Mouse (Mus musculus) midbrain, embryonic 10.5 days (tissue): ENCODE results near the gene Tsc1. TPM values are rescaled to one million over a fixed set of nuclear protein-coding genes. Genes with fewer than 3 reads are reported as not detected.

Experiments
- DNase-seq: peaks from one replicate; pipeline ENCODE4 v3.0.0-alpha.2; 2017; ENCODE audit warnings: low spot score
- H3K27ac ChIP-seq: fragments of 300-500 bp; sonication (generic); replicated peaks from 2 replicates; pipeline ENCODE4 v1.5.1; 2016; ENCODE audit warnings: mild to moderate bottlenecking
- H3K27me3 ChIP-seq: fragments of 300-500 bp; sonication (generic); 2 replicates; pipeline ENCODE4 v1.6.1; 2016; ENCODE audit warnings: low read depth, mild to moderate bottlenecking; ENCODE audit not compliant: poor library complexity, severe bottlenecking
- H3K36me3 ChIP-seq: fragments of 300-500 bp; sonication (generic); 2 replicates; pipeline ENCODE4 v1.6.1; 2016; ENCODE audit warnings: mild to moderate bottlenecking, moderate library complexity
- H3K4me1 ChIP-seq: fragments of 300-500 bp; sonication (generic); 2 replicates; pipeline ENCODE4 v1.6.1; 2016
- H3K4me3 ChIP-seq: fragments of 300-500 bp; sonication (generic); 2 replicates; pipeline ENCODE4 v1.5.1; 2016; ENCODE audit warnings: mild to moderate bottlenecking, moderate library complexity
- H3K9me3 ChIP-seq: fragments of 300-500 bp; sonication (generic); replicated peaks from 2 replicates; pipeline ENCODE4 v1.6.1; 2016; ENCODE audit warnings: mild to moderate bottlenecking
- WGBS: fragments of 180-500 bp; shearing (Covaris S2); methylation state at CpG from one replicate; pipeline ENCODE4 v1.1.7; 2016; 5-methylcytosine and 5-hydroxymethylcytosine counted together
- polyA plus RNA-seq: library from polyadenylated mRNA; unstranded; fragments of >200 nt; fragmentation: Nextera tagmentation; extraction: Ambion mirVana; gene quantifications from 2 replicates; pipeline ENCODE4 v1.2.1, GENCODE M21; 2016

The Tsc1 gene
- polyA plus RNA-seq, 1 experiment from 2014 or later: 21.7 TPM

DNA sequence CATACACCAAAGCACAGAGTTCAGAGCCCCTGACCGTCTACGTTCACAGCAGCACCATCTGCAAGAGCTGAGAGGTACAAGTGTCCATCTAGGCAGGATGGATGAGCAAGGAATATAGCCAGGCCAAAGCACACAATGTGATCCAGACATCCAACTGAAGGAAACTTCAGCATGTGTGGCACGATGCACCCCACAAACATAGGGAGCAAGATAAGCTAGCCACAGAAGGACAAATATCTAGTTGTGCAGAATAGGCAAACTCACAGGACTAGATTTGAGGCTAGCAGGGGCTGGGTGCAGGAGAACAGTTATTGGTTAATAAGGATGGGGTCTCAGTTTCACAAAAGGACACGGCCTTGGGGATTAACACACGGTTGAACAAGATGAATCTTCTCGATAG lies 21.7 kb upstream of the Tsc1 start:
- no peak overlapping the region for H3K4me3 ChIP-seq
- H3K9me3 ChIP-seq: no peaks in the 10 kb centered on the region
- no peak overlapping the region for H3K27ac ChIP-seq
- H3K27me3 ChIP-seq: peaks cover 41% of the 10 kb centered on the region
- 89% methylated on average over 6 of the region's 6 CpGs for WGBS
- no peak for DNase-seq
- no peaks in the 10 kb centered on the region for H3K36me3 ChIP-seq
- H3K4me1 ChIP-seq: peaks cover 7% of the 10 kb centered on the region

DNA sequence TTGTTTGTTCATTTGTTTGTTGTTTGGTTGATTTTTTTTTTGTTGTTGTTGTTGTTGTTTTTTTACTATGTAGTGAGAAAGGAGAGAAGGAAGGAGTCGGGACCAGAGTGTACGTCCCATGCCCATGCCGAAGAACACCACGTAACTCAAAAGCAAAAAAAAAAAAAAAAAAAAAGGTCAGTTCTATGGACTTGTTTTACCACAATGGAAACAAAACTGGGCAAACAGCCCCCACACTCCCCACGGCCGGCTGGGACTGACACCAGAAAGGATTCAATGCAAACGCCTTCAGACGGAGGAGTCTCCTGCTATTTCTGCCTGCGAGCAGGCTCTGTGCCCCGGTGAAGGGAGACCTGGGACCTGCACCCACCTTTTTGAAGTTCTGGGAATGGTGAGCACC lies 20.5 kb upstream of the Tsc1 start:
- H3K4me3 ChIP-seq: peak overlapping the region; percentile 33; the same call in 1 of the 2 replicates

DNA sequence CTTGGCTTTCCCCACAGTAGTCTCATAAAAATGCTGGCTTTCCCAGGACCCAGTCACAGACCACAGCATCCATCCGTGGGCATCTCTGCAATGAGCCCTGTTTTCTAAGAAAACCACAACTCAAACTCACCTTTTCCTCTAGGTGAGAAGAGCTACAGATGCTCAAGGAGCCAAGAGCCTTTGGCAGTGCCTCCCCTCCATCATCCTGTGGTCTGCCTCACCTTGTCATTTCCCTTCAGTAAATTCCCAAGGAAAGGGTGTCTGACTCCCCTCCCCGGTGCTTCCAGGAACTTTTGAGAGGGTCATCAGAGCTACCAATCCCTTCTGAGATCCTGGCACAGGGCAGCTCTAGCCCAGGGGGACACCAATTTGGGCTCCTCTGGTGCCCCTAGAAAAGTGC lies 19.9 kb upstream of the Tsc1 start:
- Histone ChIP-seq H3K9me3 (no peaks in the 10 kb centered on the region), H3K27ac (no peak overlapping the region), H3K4me1 (peaks cover 7% of the 10 kb centered on the region), H3K36me3 (no peaks in the 10 kb centered on the region), H3K27me3 (peaks cover 41% of the 10 kb centered on the region), H3K4me3 (peak overlapping the region; percentile 33; the same call in 1 of the 2 replicates)
- WGBS: 19% methylated on average over 2 of the region's 2 CpGs
- no peak for DNase-seq

More for the DNA sequence above, 20.5 kb upstream of the Tsc1 start:
- H3K36me3 ChIP-seq: no peaks in the 10 kb centered on the region
- no peak overlapping the region for H3K27ac ChIP-seq
- 69% methylated on average over 10 of the region's 10 CpGs for WGBS
- H3K27me3 ChIP-seq: peaks cover 41% of the 10 kb centered on the region
- H3K4me1 ChIP-seq: peaks cover 7% of the 10 kb centered on the region
- no peaks in the 10 kb centered on the region for H3K9me3 ChIP-seq
- DNase-seq: no peak

DNA sequence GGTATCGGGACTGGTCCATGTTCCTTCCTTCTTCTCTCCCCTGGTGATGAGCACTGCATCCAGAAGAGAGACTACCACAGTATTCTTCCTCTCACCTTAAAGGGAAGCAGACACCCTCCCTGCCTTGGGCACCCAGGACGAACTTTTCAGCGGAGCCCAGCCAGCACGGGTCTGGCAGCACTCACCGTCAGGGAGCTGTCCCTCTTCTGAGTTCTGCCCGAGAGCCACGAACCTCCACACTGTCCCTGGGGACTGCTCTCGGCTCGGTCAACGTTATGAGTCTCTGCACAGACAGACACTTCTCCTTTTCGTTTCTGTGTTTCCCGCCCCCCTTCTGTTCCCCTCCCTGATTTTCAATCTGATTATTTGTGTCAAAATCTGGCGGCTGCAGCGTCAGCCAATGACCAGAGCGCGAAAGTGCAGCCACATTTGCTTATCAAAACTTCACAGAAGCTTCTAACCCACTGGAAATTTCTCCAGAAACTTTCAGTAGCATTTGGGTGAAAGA lies 19.3 kb upstream of the Tsc1 start, which contains the start of gene Gfi1b:
Gene Gfi1b, minus strand, starts transcription at position 319 of the 508 bp plus-strand sequence.
- H3K9me3 ChIP-seq: no peaks in the 10 kb centered on the region
- WGBS: 7% methylated on average over 16 of the region's 16 CpGs
- no peak for DNase-seq
- no peaks in the 10 kb centered on the region for H3K36me3 ChIP-seq
- peak within 1 kb of the TSS; percentile 33; the same call in 1 of the 2 replicates for H3K4me3 ChIP-seq
- peaks cover 41% of the 10 kb centered on the region for H3K27me3 ChIP-seq
- H3K27ac ChIP-seq: no peak within 1 kb of the TSS
- H3K4me1 ChIP-seq: peaks cover 4% of the 10 kb centered on the region

DNA sequence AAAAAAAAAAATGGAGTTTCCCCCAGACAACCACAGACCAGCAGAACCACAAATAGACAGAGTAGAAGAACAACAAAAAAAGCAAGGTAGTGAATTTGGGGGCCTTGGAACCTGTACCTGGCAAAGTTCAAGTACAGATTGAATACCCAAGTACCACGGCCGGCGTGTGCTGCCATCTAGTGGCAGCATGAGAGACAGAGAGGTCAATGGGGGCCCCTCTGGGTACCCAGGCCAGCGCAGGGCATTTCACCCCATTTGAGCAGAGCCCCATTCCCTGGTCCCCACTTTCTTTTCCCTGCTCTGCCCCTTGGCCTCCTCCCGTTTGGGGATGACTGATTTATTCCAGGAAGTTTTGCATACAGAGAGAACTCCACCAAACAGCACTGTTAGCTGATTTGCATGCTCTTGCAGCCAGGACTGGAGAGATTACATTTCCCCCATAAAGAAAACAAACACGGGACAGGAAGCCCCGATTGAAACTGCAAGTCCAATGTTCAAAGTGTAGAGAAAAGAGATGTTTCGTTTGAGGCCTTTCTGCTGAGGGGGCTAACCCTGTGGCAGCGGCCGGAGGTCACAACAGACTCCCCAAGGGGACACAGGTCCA lies 18.4 kb upstream of the Tsc1 start:
- Histone ChIP-seq H3K9me3 (no peaks in the 10 kb centered on the region), H3K27ac (no peak overlapping the region), H3K4me3 (no peak overlapping the region), H3K36me3 (no peaks in the 10 kb centered on the region), H3K4me1 (peaks cover 4% of the 10 kb centered on the region), H3K27me3 (peaks cover 36% of the 10 kb centered on the region)
- WGBS: 23% methylated on average over 10 of the region's 10 CpGs
- DNase-seq: peak; percentile 43

DNA sequence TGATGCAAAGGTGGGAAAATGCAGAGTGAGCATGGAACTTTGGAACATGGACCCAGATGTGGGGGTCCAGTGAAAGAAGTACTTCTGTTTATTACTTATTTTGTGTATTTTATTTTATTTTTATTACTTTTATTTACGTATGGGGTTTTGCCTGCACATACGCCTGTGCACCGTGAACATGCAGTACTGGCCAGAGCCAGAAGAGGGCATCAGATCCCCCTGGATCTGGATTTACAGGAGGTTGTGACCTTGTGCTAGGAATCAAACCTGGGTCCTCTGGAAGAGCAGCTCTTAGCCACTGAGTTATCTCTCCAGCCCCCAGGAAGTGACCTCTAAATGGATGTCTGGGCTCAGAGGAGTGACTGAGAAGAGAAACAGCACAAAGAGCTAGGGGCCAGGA lies 16.2 kb upstream of the Tsc1 start:
- WGBS: 84% methylated on average over 3 of the region's 3 CpGs
- Histone ChIP-seq H3K9me3 (no peaks in the 10 kb centered on the region), H3K4me1 (peaks cover 4% of the 10 kb centered on the region), H3K4me3 (no peak overlapping the region), H3K36me3 (no peaks in the 10 kb centered on the region), H3K27ac (no peak overlapping the region), H3K27me3 (peaks cover 32% of the 10 kb centered on the region)
- no peak for DNase-seq

DNA sequence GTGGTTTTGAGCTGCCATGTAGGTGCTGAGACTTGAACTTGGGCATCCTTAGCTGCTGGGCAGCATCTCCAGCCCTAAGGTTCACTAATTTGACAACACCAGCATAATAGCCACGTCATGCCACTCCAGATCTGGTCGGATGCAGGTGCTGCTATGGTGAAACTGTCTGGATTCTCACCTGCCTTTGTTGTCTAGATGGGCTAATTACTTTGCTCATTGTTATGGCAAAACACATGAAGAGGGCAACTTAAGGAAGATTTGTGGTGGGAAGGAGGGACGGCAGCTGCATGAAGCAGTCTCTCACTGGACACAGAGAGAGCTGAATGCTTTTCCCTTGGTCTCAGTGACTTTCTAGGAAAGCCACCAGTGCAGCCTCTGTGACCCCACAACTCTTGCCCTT lies 15.0 kb upstream of the Tsc1 start:
- H3K36me3 ChIP-seq: no peaks in the 10 kb centered on the region
- WGBS: 81% methylated on average over 3 of the region's 3 CpGs
- H3K9me3 ChIP-seq: no peaks in the 10 kb centered on the region
- H3K27me3 ChIP-seq: peaks cover 22% of the 10 kb centered on the region
- H3K27ac ChIP-seq: no peak overlapping the region
- H3K4me1 ChIP-seq: peaks cover 4% of the 10 kb centered on the region
- no peak for DNase-seq
- H3K4me3 ChIP-seq: no peak overlapping the region

DNA sequence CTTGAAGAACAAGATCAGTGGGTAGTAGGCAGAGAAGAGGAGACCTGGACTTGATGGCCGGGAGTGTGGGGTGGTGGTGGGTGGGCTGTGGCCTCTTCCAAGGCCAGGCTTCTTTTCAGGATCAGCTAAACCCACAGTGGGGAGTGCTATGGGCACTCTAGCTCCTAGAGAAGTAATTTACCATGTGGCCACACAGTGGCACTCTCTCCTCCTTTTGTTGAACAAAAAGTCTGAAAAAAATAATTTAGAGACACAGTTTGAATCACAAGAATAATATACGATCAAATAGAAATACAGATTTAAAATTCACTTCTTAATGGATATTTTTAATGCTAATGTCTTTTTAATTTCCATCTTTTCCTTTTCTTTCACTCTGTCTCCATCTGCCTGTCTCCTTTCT lies 13.0 kb upstream of the Tsc1 start:
- Histone ChIP-seq H3K4me1 (no peaks in the 10 kb centered on the region), H3K36me3 (no peaks in the 10 kb centered on the region), H3K9me3 (no peaks in the 10 kb centered on the region), H3K4me3 (no peak overlapping the region), H3K27me3 (peaks cover 2% of the 10 kb centered on the region; the same call in 1 of the 2 replicates), H3K27ac (no peak overlapping the region)
- 73% methylated on average over 2 of the region's 2 CpGs for WGBS
- no peak for DNase-seq

DNA sequence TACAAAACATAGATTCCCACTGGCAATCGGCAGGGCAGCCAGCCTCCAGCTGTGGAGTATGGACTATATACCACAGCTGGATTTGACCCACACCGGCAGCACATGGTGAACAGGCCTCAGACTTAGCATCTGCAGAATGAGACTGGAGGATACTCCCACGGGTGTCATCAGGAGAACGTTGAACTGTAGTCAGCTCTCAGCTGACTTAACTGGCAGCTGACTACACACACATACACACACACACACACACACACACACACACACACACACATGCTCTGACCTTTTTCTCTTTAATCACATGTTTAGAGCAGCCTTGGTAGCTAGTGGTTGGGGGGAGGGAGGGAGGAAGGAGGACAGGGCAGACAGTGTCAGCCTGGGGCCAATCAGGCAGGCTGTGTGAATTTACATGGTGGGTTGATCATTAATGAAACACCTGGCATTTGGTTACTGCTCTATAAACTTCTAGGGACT lies 11.1 kb upstream of the Tsc1 start:
- Histone ChIP-seq H3K4me3 (no peak overlapping the region), H3K4me1 (no peaks in the 10 kb centered on the region), H3K27ac (no peak overlapping the region), H3K27me3 (no peaks in the 10 kb centered on the region), H3K9me3 (no peaks in the 10 kb centered on the region), H3K36me3 (no peaks in the 10 kb centered on the region)
- 66% methylated on average over 4 of the region's 4 CpGs for WGBS
- DNase-seq: no peak

DNA sequence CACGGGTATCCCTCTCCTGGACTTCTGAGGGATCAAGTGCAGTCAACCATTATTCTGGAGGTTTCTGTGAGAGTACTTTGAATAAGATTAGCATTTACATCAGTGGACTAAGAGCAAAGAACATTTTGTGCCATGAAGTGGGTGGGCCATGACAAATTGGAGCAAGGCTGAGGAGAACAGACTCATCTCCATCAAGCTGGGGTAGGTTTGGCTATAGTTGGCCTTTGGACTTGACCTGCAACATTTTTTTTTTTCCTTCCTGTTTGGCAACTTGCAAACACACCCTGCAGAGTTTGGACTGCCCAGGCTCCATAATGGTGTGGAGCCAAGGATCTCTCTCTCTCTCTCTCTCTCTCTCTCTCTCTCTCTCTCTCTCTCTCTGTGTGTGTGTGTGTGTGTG lies 8.4 kb upstream of the Tsc1 start:
- DNase-seq: no peak
- H3K9me3 ChIP-seq: no peaks in the 10 kb centered on the region
- H3K36me3 ChIP-seq: no peaks in the 10 kb centered on the region
- H3K27me3 ChIP-seq: no peaks in the 10 kb centered on the region
- H3K4me1 ChIP-seq: 0 out of 2 replicates have a peak, but pooled peaks cover 7% of the 10 kb centered on the region
- no peak overlapping the region for H3K27ac ChIP-seq
- no peak overlapping the region for H3K4me3 ChIP-seq
- WGBS: 44% methylated on average over 1 of the region's 1 CpGs

DNA sequence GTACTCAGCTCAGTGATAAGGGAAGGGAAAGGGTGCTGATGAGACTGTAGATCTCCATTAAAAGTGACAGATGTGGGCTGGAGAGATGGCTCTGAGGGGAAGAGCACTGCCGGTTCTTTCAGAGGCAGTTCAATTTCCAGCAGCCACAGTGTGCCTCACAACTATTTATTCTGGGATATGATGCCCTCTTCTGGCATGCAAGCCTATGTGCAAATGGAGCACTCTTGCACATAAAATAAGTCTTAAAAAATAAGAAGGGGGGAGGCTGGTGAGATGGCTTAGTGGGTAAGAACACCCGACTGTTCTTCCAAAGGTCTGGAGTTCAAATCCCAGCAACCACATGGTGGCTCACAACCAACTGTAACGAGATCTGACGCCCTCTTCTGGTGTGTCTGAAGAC lies 7.9 kb upstream of the Tsc1 start:
- no peak overlapping the region for H3K27ac ChIP-seq
- 57% methylated on average over 4 of the region's 4 CpGs for WGBS
- no peak overlapping the region for H3K4me3 ChIP-seq
- H3K4me1 ChIP-seq: 0 out of 2 replicates have a peak, but pooled peaks cover 10% of the 10 kb centered on the region
- DNase-seq: no peak
- no peaks in the 10 kb centered on the region for H3K27me3 ChIP-seq
- no peaks in the 10 kb centered on the region for H3K9me3 ChIP-seq
- no peaks in the 10 kb centered on the region for H3K36me3 ChIP-seq

DNA sequence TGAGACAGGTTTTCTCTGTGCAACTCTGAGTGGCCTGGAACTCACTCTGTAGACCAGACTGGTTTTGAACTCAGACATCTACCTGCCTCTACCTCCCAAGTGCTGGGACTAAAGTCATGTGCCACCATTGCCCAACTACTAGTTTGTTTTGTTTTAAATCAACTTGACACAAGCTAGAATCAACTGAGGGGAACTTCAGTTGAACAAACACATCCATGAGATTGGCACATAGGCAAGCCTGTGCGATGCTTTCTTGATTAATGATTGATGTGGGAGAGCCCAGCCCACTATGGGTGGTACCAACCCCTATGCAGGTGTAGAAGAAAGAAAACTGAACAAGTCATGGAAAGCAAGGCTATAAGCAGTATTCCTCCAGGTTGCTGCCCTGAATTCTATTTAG lies 5.8 kb upstream of the Tsc1 start:
- Histone ChIP-seq H3K36me3 (no peaks in the 10 kb centered on the region), H3K4me1 (peaks cover 22% of the 10 kb centered on the region), H3K9me3 (no peaks in the 10 kb centered on the region), H3K27ac (no peak overlapping the region), H3K27me3 (no peaks in the 10 kb centered on the region), H3K4me3 (no peak overlapping the region)
- WGBS: 95% methylated on average over 1 of the region's 1 CpGs
- no peak for DNase-seq

DNA sequence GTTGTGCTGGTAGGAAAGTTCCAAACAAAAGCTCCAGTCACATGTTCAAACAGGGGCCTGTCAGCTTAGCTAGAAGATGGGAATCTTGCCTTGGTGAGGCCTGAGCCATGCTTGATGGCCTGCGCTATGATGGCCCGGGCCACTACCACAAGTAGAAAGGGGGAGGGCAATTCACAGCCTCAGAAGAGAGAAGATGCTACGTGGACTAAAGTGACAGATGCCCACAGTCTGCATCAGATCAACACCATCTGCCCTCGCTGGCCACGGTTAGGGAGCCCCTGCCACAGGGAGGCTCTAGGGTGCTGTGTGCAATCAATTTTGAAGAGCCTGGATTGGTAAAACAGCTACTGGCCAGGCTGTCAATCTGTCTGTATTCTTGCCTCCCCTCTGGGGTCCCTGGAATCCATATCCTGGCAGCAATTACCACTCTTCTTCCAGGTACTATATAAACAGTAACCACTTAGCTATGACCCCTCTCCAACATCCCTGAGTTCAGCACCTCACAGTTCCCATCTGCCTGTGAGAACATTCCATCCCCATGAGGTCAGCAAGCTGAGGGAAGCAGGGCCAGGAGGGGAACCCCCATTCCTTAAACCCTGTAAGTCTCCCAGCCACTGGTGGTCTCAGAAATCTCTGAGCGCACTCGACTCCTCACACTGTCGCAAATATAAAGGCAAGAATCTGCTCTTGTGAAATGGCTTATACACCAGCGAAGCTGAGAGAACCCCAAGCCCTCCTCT lies 3.8 kb upstream of the Tsc1 start:
- no peak overlapping the region for H3K27ac ChIP-seq

More for the DNA sequence above, 3.8 kb upstream of the Tsc1 start:
- no peak overlapping the region for H3K4me3 ChIP-seq
- WGBS: 83% methylated on average over 9 of the region's 9 CpGs
- no peaks in the 10 kb centered on the region for H3K27me3 ChIP-seq
- no peak for DNase-seq
- no peaks in the 10 kb centered on the region for H3K36me3 ChIP-seq
- H3K4me1 ChIP-seq: peaks cover 35% of the 10 kb centered on the region
- H3K9me3 ChIP-seq: no peaks in the 10 kb centered on the region
